ENCODE assay signal across 8 mouse cellular contexts in genomic region chr14:103069864-103070611, GRCm38 (mm10). TPM values are rescaled to one million over a fixed set of nuclear protein-coding genes. Genes with fewer than 3 reads are reported as not detected.
DNase-seq lines count a peak whose midpoint lies in the region; ATAC-seq and TF ChIP-seq lines count a peak whose summit lies in the region.

Gene Cln5 (plus strand): TSS chr14:103070216.

- TF ChIP-seq EP300 in heart, adult 2 months (IDR thresholded peaks at IDR 0.05; ENCODE audit: insufficient read depth, low read depth, low read length) = peak; percentile 28; the same call in 1 of the 2 replicates

- H3K4me3 ChIP-seq in embryonic facial prominence, embryonic 13.5 days = peak within 1 kb of the TSS; percentile 69
- H3K4me3 ChIP-seq in heart, adult 2 months = peak within 1 kb of the TSS; percentile 71
- peak within 1 kb of the TSS; percentile 68 for H3K4me3 ChIP-seq in limb, embryonic 13.5 days
- H3K4me3 ChIP-seq in midbrain, embryonic 16.5 days (ENCODE audit: low read depth, low read length) = peak within 1 kb of the TSS; percentile 84

- H3K4me2 ChIP-seq in embryonic facial prominence, embryonic 13.5 days = peak within 1 kb of the TSS; percentile 83
- H3K4me2 ChIP-seq in limb, embryonic 13.5 days (replicated peaks) = peak within 1 kb of the TSS; percentile 91
- H3K4me2 ChIP-seq in midbrain, embryonic 16.5 days (ENCODE audit: low read length) = peak within 1 kb of the TSS; percentile 93

- ATAC-seq in embryonic facial prominence, embryonic 13.5 days (ENCODE audit: insufficient number of reproducible peaks, insufficient read depth, low FRiP score, low TSS enrichment, low read depth) = peak; percentile 95
- peak; percentile 98 for ATAC-seq in limb, embryonic 13.5 days (ENCODE audit: low FRiP score, low read depth)
- ATAC-seq in midbrain, embryonic 16.5 days = peak; percentile 98

- under 1% methylated on average over 65 of the region's 65 CpGs for WGBS in embryonic facial prominence, embryonic 13.5 days
- WGBS in heart, adult 2 months = under 1% methylated on average over 65 of the region's 65 CpGs
- WGBS in limb, embryonic 13.5 days = under 1% methylated on average over 65 of the region's 65 CpGs
- WGBS in midbrain, embryonic 16.5 days = under 1% methylated on average over 65 of the region's 65 CpGs

- H3K79me2 ChIP-seq in heart, adult 2 months (replicated peaks; ENCODE audit: control insufficient read depth, insufficient read depth, low read length) = no peaks in the 10 kb centered on the region

- TF ChIP-seq CTCF in heart, adult 2 months (IDR thresholded peaks at IDR 0.05) = peak; percentile 54

- TF ChIP-seq POLR2A in heart, adult 2 months (IDR thresholded peaks at IDR 0.05; ENCODE audit: insufficient read depth, low read depth, low read length) = peak; percentile 99

- peak within 1 kb of the TSS; percentile 89 for H3K27ac ChIP-seq in embryonic facial prominence, embryonic 13.5 days
- H3K27ac ChIP-seq in heart, adult 2 months = peak within 1 kb of the TSS; percentile 93
- peak within 1 kb of the TSS; percentile 84 for H3K27ac ChIP-seq in limb, embryonic 13.5 days
- H3K27ac ChIP-seq in midbrain, embryonic 16.5 days (ENCODE audit: low read length) = peak within 1 kb of the TSS; percentile 59

- peaks cover 31% of the 10 kb centered on the region for H3K36me3 ChIP-seq in embryonic facial prominence, embryonic 13.5 days
- no peaks in the 10 kb centered on the region for H3K36me3 ChIP-seq in heart, adult 2 months (ENCODE audit: control insufficient read depth, insufficient read depth, low read length)
- peaks cover 32% of the 10 kb centered on the region for H3K36me3 ChIP-seq in limb, embryonic 13.5 days
- 0 out of 2 replicates have a peak, but pooled peaks cover 2% of the 10 kb centered on the region for H3K36me3 ChIP-seq in midbrain, embryonic 16.5 days (ENCODE audit: control insufficient read depth, insufficient read depth, low read length)

- H3K9ac ChIP-seq in embryonic facial prominence, embryonic 13.5 days = peak within 1 kb of the TSS; percentile 83
- peak within 1 kb of the TSS; percentile 98 for H3K9ac ChIP-seq in heart, adult 2 months (ENCODE audit: low read depth, low read length)
- H3K9ac ChIP-seq in limb, embryonic 13.5 days = peak within 1 kb of the TSS; percentile 81
- H3K9ac ChIP-seq in midbrain, embryonic 16.5 days (ENCODE audit: low read depth, low read length) = peak within 1 kb of the TSS; percentile 80

- H3K9me3 ChIP-seq in embryonic facial prominence, embryonic 13.5 days = no peaks in the 10 kb centered on the region
- no peaks in the 10 kb centered on the region for H3K9me3 ChIP-seq in limb, embryonic 13.5 days
- no peaks in the 10 kb centered on the region for H3K9me3 ChIP-seq in midbrain, embryonic 16.5 days (replicated peaks; ENCODE audit: control insufficient read depth, low read length, poor library complexity, severe bottlenecking)

- peak; percentile 94 for DNase-seq in 3134 (ENCODE audit: extremely low read depth, insufficient read length, low spot score)
- peak; percentile 98 for DNase-seq in adrenal gland, postnatal 36 days
- peak; percentile 96 to 98 for DNase-seq in heart, adult 2 months
- DNase-seq in kidney, adult 8-10 months = peak; percentile 94
- DNase-seq in spleen, postnatal 10 days (ENCODE audit: low spot score in 2 of 2) = peak; percentile 82 to 94

- H3K27me3 ChIP-seq in embryonic facial prominence, embryonic 13.5 days = no peaks in the 10 kb centered on the region
- no peaks in the 10 kb centered on the region for H3K27me3 ChIP-seq in heart, adult 2 months (ENCODE audit: control insufficient read depth, insufficient read depth, low read length)
- no peaks in the 10 kb centered on the region for H3K27me3 ChIP-seq in limb, embryonic 13.5 days
- no peaks in the 10 kb centered on the region for H3K27me3 ChIP-seq in midbrain, embryonic 16.5 days (ENCODE audit: control insufficient read depth, insufficient read depth, low read depth, low read length)

- peaks cover 10% of the 10 kb centered on the region; the same call in 1 of the 2 replicates for H3K4me1 ChIP-seq in embryonic facial prominence, embryonic 13.5 days
- peaks cover 1% of the 10 kb centered on the region; the same call in 1 of the 2 replicates for H3K4me1 ChIP-seq in heart, adult 2 months (ENCODE audit: control insufficient read depth, insufficient read depth, low read length)
- H3K4me1 ChIP-seq in limb, embryonic 13.5 days = peaks cover 12% of the 10 kb centered on the region; the same call in 1 of the 2 replicates
- H3K4me1 ChIP-seq in midbrain, embryonic 16.5 days (ENCODE audit: control insufficient read depth, insufficient read depth, low read length) = peaks cover 7% of the 10 kb centered on the region

- intact Hi-C loops in heart, adult 2 months (cut with DNase I) = loop anchor here (1.0 to 5.0 kb wide), 4 partner anchors 29 to 467 kb away; partner anchors contain the start of gene Fbxl3

RNA-seq across cellular contexts. Expression of gene Cln5, which starts in this region (rescaled TPM):
- 10 to 100 TPM; 25.1 to 34.5 TPM for total RNA-seq in adrenal gland, postnatal 36 days (2021)
- 28.4 and 29.1 TPM in 2 replicates for polyA plus RNA-seq in embryonic facial prominence, embryonic 13.5 days (2015; fragmentation: Nextera tagmentation; extraction: Ambion mirVana)
- 10 to 100 TPM; 19.1 to 20.3 TPM for total RNA-seq in heart, adult 2 months (2021)
- 12.7 and 23.9 TPM in 2 replicates for polyA plus RNA-seq in heart, adult 2 months (2012; rRNA removed)
- 31.3 and 31.9 TPM in 2 replicates for polyA plus RNA-seq in limb, embryonic 13.5 days (2015; fragmentation: Nextera tagmentation; extraction: Ambion mirVana)
- 10.7 and 11.1 TPM in 2 replicates for polyA plus RNA-seq in midbrain, embryonic 16.5 days (2015; fragmentation: Nextera tagmentation; extraction: Ambion mirVana)

Comparison
In these comparisons a context has a peak if more than half of its experiments do, and no peak if none do; other contexts are left out.
1. Peak in every context shown above with its lines: DNase-seq, ATAC-seq, H3K4me3 ChIP-seq and H3K27ac ChIP-seq.